Mouse (Mus musculus): ENCODE results near the gene Iah1.

Iah1 gene

GRCm38 (mm10) chr12:21320317-21320716, 4.1 kb downstream of the Iah1 start:
- DNase-seq (ENCODE audit: low spot score) = no peak

DNA sequence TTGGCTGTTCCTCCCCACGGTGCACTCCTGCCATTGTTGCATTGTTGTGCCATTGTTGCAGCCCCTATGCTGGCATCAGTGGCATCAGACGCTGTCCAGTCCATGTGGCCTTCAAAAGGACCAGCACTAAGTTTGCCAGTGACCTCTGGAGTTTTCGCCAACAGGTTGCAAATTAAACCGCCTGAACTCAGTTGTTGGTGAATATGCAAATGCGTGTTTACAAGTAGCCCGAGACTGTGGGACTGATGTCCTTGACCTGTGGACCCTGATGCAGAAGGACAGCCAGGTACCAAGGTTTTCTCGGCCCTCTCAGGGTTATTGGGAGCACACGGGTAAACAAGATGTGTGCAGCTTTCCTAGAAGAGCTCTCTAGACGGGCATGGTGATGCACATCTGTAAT, 5.0 kb downstream of the Iah1 start:
- DNase-seq (ENCODE audit: low spot score) = no peak

DNA sequence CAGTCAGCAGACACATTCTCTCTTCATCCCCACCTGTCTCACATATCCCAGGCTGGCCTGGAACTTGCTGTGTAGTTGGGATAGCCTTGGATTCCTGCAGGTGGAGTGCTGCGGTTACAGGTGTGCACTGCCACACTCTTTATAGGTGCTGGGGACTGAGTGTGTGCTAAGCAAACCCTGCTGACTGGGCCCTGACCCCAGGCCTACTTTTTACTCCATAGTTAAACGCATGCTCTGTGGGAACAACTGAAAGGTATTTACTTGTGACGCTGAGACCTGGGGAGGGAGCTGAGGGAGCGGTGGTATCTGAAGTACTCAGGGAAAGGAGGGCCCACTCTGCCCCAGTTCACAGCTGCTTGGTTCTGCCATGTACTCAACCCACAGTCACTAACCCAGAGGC, 6.1 kb downstream of the Iah1 start:
- DNase-seq (ENCODE audit: low spot score) = no peak

DNA sequence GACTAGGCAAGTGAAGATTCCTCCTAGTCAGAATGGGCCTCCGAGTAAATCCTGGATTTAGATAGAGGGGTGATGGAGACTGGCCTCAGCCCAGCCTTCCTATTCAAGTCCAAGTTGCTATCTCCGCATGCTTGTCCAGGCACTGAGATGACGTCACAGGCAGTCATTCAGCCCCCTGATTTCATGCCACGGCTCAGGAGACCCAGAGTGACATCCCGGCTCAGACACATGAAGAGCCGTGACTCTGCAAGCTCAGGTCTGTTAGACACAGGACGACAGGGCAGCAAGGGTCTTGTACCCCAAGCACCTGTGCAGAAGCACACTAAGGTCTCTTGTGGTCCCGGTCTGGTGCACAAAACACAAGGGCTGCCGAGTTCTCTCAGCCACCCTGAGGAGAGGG, 6.7 kb downstream of the Iah1 start:
- no peak for DNase-seq (ENCODE audit: low spot score)

DNA sequence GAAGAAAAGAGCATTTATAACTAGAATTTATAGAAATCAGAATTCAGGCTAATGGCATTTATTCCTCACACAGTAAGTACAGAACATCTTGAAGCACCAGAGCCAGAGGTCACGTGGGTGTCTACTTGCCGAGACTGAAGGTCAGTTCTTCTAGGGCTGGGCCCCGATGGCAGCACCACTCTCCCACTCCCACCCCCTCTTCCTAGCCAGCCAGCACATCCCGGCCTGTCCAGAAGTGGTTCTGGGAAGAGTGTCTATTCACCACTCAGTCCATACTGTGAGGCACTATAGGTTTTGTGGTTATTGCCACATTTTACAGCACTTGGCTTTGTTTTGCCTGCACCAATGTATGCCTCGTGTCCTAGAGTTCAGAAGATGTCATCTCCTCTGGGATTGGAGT, 7.9 kb downstream of the Iah1 start:
- DNase-seq (ENCODE audit: low spot score) = no peak

DNA sequence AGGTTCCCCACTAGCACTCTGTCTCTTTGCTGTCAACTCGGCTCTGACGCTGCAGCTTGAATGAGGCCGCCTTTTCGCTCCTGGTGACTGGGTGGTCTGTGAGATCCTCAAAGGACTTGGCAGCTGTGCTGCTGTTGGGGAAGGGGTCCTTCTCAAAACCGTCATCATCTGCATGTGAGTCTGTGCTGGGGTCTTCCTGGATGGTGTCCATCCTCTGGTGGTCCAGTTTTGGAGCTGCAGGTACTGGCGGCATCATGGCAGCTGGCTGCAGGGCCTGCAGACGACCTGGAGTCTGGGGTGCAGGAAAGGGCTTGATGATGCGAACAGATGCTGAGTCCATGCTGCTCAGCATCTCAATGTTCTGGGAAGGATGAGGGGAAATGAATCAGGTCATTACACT, 9.1 kb downstream of the Iah1 start:
- no peak for DNase-seq (ENCODE audit: low spot score)

DNA sequence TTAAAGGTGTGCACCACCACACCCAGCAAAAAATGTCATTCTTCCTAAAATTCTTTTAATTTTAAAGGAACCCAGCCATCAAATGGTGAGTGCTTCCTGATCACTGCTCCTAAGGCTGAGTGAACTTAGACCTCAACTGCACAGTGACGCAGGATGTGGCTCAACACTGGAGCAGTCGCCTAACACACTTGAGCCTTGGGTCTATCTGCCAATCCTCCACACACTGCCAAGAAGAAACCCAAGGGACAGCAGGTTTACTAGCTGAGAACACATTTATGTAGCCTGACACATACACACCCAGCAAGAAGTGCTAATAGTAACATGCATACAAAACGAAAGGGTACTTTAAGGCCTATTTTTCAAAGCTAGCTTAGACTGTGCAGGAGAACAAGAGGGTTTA, 10.1 kb downstream of the Iah1 start:
- DNase-seq (ENCODE audit: low spot score) = no peak

DNA sequence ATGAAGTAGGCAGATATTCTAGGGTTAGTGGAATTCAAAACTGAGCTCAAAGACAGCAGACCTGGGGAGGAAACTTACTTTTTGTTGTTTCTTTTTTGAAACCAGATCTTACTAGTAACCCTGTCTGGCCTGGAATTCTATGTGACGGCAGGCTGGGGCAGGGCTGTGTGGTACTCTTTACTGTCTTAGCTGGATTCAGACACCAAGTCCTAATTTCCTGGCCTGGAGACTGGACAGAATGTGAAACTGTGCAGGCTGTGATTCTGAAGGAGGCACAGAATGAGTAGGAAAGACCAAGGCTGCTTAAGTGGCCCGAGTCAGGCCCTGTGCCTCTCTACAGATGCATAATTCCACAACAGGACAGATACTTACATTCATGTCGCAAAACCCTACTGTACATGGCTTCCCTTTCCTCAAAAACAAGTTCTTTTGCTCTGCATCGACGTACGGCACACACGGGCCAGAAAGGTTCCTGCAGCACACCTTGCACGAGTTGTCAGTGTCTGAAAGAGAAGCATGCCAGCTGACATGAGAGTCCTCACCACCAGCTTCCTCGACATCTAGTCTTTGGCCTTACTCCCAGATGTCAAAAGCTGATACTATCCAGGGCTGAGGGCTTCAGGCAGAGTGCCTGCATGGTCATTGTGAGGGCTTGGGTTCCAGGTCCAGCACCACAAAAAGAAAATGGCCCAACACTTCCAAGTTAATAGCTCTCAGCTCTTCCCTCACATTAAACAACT, 13.6 kb downstream of the Iah1 start:
- DNase-seq (ENCODE audit: low spot score) = no peak

- DNase-seq (ENCODE audit: low spot score) = no peak
Measured at GRCm38 (mm10) chr12:21330961-21331576, 14.9 kb downstream of the Iah1 start.

- no peak for DNase-seq (ENCODE audit: low spot score)
Measured at GRCm38 (mm10) chr12:21331711-21332110, 15.5 kb downstream of the Iah1 start.

DNA sequence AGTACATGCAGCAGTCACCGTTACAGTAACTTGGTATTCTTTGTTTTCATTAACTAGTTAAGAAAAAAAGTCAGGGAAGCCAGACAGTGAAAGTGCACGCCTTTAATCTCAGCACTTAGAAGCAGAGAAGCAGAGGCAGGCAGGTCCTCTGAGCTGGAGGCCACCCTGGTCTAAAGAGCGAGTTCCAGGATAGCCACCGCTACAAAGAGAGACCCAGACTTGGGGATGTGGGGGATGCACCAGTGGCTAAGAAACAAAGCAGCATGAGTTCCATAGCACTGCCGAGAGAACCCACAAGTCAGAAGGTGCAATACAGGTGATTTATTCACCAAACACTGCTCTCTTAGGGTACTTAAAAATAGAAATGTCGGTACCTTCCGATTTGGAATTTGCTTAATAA, 16.8 kb downstream of the Iah1 start:
- no peak for DNase-seq (ENCODE audit: low spot score)

DNA sequence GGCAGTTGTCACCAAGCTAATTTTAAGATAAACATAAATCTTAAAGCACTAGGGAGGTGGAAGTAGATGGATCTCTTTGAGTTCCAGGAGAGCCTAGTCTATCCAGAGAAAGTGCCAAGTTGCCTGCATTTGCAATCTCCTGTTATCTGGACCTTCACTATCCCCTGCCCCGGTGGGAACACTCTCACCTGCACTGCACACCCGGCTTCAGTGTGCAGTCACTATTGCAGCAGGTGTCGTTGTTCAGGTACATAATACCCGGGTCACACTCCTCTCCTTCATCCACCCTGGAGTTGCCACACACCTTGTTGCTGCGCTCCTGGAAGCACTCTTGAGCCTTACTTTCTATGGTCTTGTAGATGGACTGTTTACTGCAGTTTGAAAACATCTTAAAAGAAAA, 17.6 kb downstream of the Iah1 start:
- no peak for DNase-seq (ENCODE audit: low spot score)

GRCm38 (mm10) chr12:21335869-21336268, 19.7 kb downstream of the Iah1 start:
- no peak for DNase-seq (ENCODE audit: low spot score)

DNA sequence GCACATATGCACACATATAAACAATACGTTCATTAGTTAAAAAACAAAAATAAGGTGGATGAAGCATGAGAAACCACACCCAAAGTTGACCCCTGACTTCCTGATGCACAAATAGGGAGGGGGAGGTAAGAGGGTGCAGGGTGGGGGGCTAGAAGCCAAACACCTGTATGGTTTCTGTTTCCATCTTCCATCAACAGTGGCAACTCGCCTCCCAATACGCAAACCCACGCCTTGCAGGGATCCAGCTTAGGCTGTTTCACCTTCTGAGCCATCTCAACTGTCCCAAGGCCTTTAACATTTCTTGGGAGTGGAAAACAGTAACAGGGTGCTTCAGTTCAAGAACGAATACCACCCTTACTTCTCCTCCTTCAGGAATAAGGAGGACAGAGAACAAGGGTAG, 21.0 kb downstream of the Iah1 start:
- DNase-seq (ENCODE audit: low spot score) = no peak

GRCm38 (mm10) chr12:21340674-21341073, 24.5 kb downstream of the Iah1 start:
- DNase-seq (ENCODE audit: low spot score) = no peak

DNA sequence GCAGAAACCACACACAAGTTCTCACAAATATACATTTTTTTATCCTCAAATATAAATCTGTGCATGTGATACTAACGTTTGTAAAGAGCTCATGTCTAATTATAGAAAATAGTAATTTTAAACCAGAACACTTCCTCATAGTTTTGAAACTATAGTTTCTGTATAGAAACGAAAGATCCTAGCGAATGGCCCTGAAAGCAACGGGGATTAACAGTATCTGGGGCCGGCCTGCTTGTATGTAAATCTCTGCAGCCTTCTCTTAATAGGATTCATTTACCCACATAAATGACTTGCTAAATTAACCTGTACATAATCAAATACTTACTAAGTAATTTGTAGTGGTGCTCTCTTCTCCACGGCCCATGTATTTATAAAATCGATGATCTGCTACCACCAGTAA, 30.8 kb downstream of the Iah1 start:
- DNase-seq (ENCODE audit: low spot score) = no peak

GRCm38 (mm10) chr12:21350113-21350876, 34.1 kb downstream of the Iah1 start:
- no peak for DNase-seq (ENCODE audit: low spot score)

- DNase-seq (ENCODE audit: low spot score) = no peak
Measured at GRCm38 (mm10) chr12:21353681-21354080, 37.5 kb downstream of the Iah1 start.

- no peak for DNase-seq (ENCODE audit: low spot score)
Measured at GRCm38 (mm10) chr12:21362686-21363085, 46.5 kb downstream of the Iah1 start.

GRCm38 (mm10) chr12:21363195-21363594, 47.0 kb downstream of the Iah1 start:
- DNase-seq (ENCODE audit: low spot score) = no peak

DNA sequence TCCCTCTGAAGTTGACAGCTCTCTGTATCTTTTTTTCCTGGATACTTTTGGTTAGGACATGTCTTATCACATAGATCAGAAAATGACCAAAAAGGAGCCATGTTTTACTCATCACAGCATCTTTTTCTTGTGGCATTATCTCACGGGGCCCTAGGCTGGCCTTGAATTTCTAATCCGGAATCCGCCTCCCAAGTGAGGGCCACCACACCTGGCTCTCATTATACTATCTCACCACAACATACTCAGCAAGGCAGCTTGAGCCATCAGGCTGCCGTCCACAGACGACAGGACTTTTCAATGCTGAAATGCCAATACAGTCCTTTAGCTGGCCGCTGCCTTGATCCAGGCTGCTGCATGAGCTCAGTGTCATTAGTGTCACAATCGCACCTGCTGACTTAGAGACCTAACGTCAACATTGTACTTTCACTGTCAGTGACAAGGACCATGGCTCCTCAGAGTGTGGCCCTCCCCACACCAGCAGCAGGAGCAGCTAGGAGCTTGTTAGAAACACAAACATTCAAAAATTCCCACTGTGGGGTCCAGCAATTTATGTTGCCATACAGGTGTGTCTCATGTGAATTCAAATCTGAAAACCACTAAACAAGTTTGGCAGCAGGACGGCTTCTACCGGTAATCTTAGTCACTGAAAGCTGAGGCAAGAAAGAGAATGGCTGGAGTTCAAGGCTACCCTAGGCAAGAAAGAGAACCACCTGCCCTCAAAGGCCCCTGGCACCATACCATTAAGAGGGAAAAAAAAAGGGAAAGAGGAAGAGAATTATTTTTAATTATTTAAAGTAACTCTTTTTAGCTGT, 48.6 kb downstream of the Iah1 start:
- DNase-seq (ENCODE audit: low spot score) = peak; percentile 10

GRCm38 (mm10) chr12:21368376-21369086, 52.3 kb downstream of the Iah1 start:
- DNase-seq (ENCODE audit: low spot score) = no peak

Measured in yolk sac, embryonic 10.5 days (tissue).